Mouse (Mus musculus) hindbrain, embryonic 13.5 days (tissue): ENCODE data around the gene Ndufc2. TPM values are rescaled to one million over a fixed set of nuclear protein-coding genes. Genes with fewer than 3 reads are reported as not detected.

Experiments
- ATAC-seq: fragments of 200-750 bp; cut with Nextera tagmentation; 2 replicates; pipeline ENCODE4 v1.8.0; 2017; ENCODE audit warnings: moderate TSS enrichment; ENCODE audit not compliant: low FRiP score
- H3K27ac ChIP-seq: fragments of 300-500 bp; sonication (generic); 2 replicates; pipeline ENCODE4 v1.5.1; 2015; ENCODE audit warnings: inconsistent platforms, mild to moderate bottlenecking, moderate library complexity
- H3K27me3 ChIP-seq: fragments of 300-500 bp; sonication (generic); 2 replicates; pipeline ENCODE4 v1.6.1; 2015; ENCODE audit warnings: mild to moderate bottlenecking, inconsistent platforms
- H3K36me3 ChIP-seq: fragments of 300-500 bp; sonication (generic); 2 replicates; pipeline ENCODE4 v1.6.1; 2015; ENCODE audit warnings: mild to moderate bottlenecking, inconsistent platforms
- H3K4me1 ChIP-seq: fragments of 300-500 bp; sonication (generic); replicated peaks from 2 replicates; pipeline ENCODE4 v1.6.1; 2015; ENCODE audit warnings: inconsistent platforms
- H3K4me2 ChIP-seq: fragments of 300-500 bp; sonication (generic); 2 replicates; pipeline ENCODE4 v1.6.1; 2015; ENCODE audit warnings: inconsistent platforms, mild to moderate bottlenecking, moderate library complexity
- H3K4me3 ChIP-seq: fragments of 300-500 bp; sonication (generic); 2 replicates; pipeline ENCODE4 v1.5.1; 2015; ENCODE audit warnings: mild to moderate bottlenecking, inconsistent platforms
- H3K9ac ChIP-seq: fragments of 300-500 bp; sonication (generic); 2 replicates; pipeline ENCODE4 v1.6.1; 2015; ENCODE audit warnings: mild to moderate bottlenecking, inconsistent platforms
- H3K9me3 ChIP-seq: fragments of 300-500 bp; sonication (generic); 2 replicates; pipeline ENCODE4 v1.6.1; 2016; ENCODE audit warnings: inconsistent platforms
- WGBS: fragments of 180-500 bp; shearing (Covaris S2); methylation state at CpG from one replicate; pipeline ENCODE4 v1.1.7; 2015; 5-methylcytosine and 5-hydroxymethylcytosine counted together
- polyA plus RNA-seq: library from polyadenylated mRNA; unstranded; fragments of >200 nt; fragmentation: Nextera tagmentation; extraction: Ambion mirVana; gene quantifications from 2 replicates; pipeline ENCODE4 v1.2.1, GENCODE M21; 2015

The Ndufc2 gene
- polyA plus RNA-seq, 1 experiment from 2014 or later, result 471 TPM

GRCm38 (mm10) chr7:97365887-97366286 lies 33.9 kb upstream of the Ndufc2 start:
- H3K27ac ChIP-seq, result no peak overlapping the region
- 97% methylated on average over 1 of the region's 1 CpGs for WGBS

GRCm38 (mm10) chr7:97375101-97375500 lies 24.7 kb upstream of the Ndufc2 start:
- Histone ChIP-seq H3K4me3 (no peak overlapping the region), H3K27me3 (no peaks in the 10 kb centered on the region), H3K9me3 (no peaks in the 10 kb centered on the region), H3K36me3 (peaks cover 53% of the 10 kb centered on the region), H3K27ac (no peak overlapping the region), H3K4me1 (peaks cover 13% of the 10 kb centered on the region), H3K9ac (no peak overlapping the region), H3K4me2 (no peak overlapping the region)
- 98% methylated on average over 9 of the region's 9 CpGs for WGBS
- no peak for ATAC-seq

More at GRCm38 (mm10) chr7:97365887-97366286, 33.9 kb upstream of the Ndufc2 start:
- Histone ChIP-seq H3K4me2 (no peak overlapping the region), H3K4me1 (peaks cover 2% of the 10 kb centered on the region), H3K4me3 (no peak overlapping the region), H3K9me3 (no peaks in the 10 kb centered on the region), H3K36me3 (no peaks in the 10 kb centered on the region), H3K9ac (no peak overlapping the region), H3K27me3 (no peaks in the 10 kb centered on the region)
- ATAC-seq, result no peak

GRCm38 (mm10) chr7:97375906-97376305 lies 23.9 kb upstream of the Ndufc2 start:
- Histone ChIP-seq H3K4me2 (no peak overlapping the region), H3K36me3 (peaks cover 58% of the 10 kb centered on the region), H3K27me3 (no peaks in the 10 kb centered on the region), H3K9me3 (no peaks in the 10 kb centered on the region), H3K27ac (no peak overlapping the region), H3K9ac (no peak overlapping the region), H3K4me1 (peaks cover 11% of the 10 kb centered on the region), H3K4me3 (no peak overlapping the region)
- ATAC-seq, result no peak
- 76% methylated on average over 2 of the region's 2 CpGs for WGBS

- ATAC-seq, result no peak
- WGBS, result 95% methylated on average over 5 of the region's 5 CpGs
- no peak overlapping the region for H3K4me2 ChIP-seq
These were observed 20.5 kb upstream of the Ndufc2 start for GRCm38 (mm10) chr7:97379304-97379703.

GRCm38 (mm10) chr7:97380500-97381123 lies 19.2 kb upstream of the Ndufc2 start:
- H3K9ac ChIP-seq, result no peak overlapping the region
- WGBS, result 96% methylated on average over 5 of the region's 5 CpGs
- H3K27me3 ChIP-seq, result no peaks in the 10 kb centered on the region
- no peak overlapping the region for H3K27ac ChIP-seq
- no peak overlapping the region for H3K4me2 ChIP-seq
- ATAC-seq, result no peak
- peaks cover 85% of the 10 kb centered on the region for H3K36me3 ChIP-seq
- H3K9me3 ChIP-seq, result no peaks in the 10 kb centered on the region
- no peak overlapping the region for H3K4me3 ChIP-seq
- H3K4me1 ChIP-seq, result no peaks in the 10 kb centered on the region

More at GRCm38 (mm10) chr7:97379304-97379703, 20.5 kb upstream of the Ndufc2 start:
- Histone ChIP-seq H3K27me3 (no peaks in the 10 kb centered on the region), H3K4me3 (no peak overlapping the region), H3K4me1 (no peaks in the 10 kb centered on the region), H3K9me3 (no peaks in the 10 kb centered on the region), H3K36me3 (peaks cover 85% of the 10 kb centered on the region), H3K9ac (no peak overlapping the region), H3K27ac (no peak overlapping the region)

GRCm38 (mm10) chr7:97382661-97383060 lies 17.1 kb upstream of the Ndufc2 start:
- Histone ChIP-seq H3K4me3 (no peak overlapping the region), H3K4me2 (no peak overlapping the region), H3K27me3 (no peaks in the 10 kb centered on the region), H3K36me3 (peaks cover 82% of the 10 kb centered on the region), H3K4me1 (no peaks in the 10 kb centered on the region), H3K9me3 (no peaks in the 10 kb centered on the region), H3K9ac (no peak overlapping the region), H3K27ac (no peak overlapping the region)
- WGBS, result 96% methylated on average over 8 of the region's 8 CpGs
- no peak for ATAC-seq

- 89% methylated on average over 10 of the region's 10 CpGs for WGBS
- Histone ChIP-seq H3K4me1 (no peaks in the 10 kb centered on the region), H3K27me3 (no peaks in the 10 kb centered on the region), H3K4me2 (no peak overlapping the region), H3K27ac (no peak overlapping the region), H3K9me3 (no peaks in the 10 kb centered on the region), H3K4me3 (no peak overlapping the region), H3K36me3 (peaks cover 80% of the 10 kb centered on the region), H3K9ac (no peak overlapping the region)
- ATAC-seq, result no peak
These were observed 16.2 kb upstream of the Ndufc2 start for GRCm38 (mm10) chr7:97383496-97384132.

- no peaks in the 10 kb centered on the region for H3K9me3 ChIP-seq
- no peak for ATAC-seq
- 89% methylated on average over 7 of the region's 7 CpGs for WGBS
- peaks cover 74% of the 10 kb centered on the region for H3K36me3 ChIP-seq
- no peak overlapping the region for H3K4me3 ChIP-seq
- H3K4me2 ChIP-seq, result no peak overlapping the region
- H3K4me1 ChIP-seq, result 0 out of 2 replicates have a peak, but pooled peaks cover 2% of the 10 kb centered on the region
- H3K27ac ChIP-seq, result no peak overlapping the region
- H3K27me3 ChIP-seq, result no peaks in the 10 kb centered on the region
- no peak overlapping the region for H3K9ac ChIP-seq
These were observed 13.5 kb upstream of the Ndufc2 start for GRCm38 (mm10) chr7:97386106-97386805.

- 83% methylated on average over 5 of the region's 5 CpGs for WGBS
- peak overlapping the region; percentile 23; the same call in 1 of the 2 replicates for H3K27ac ChIP-seq
- H3K9ac ChIP-seq, result no peak overlapping the region
- H3K4me2 ChIP-seq, result no peak overlapping the region
- 0 out of 2 replicates have a peak, but pooled peaks cover 5% of the 10 kb centered on the region for H3K4me1 ChIP-seq
- no peak for ATAC-seq
- H3K4me3 ChIP-seq, result no peak overlapping the region
- no peaks in the 10 kb centered on the region for H3K27me3 ChIP-seq
- H3K36me3 ChIP-seq, result peaks cover 74% of the 10 kb centered on the region
- no peaks in the 10 kb centered on the region for H3K9me3 ChIP-seq
These were observed 12.9 kb upstream of the Ndufc2 start for GRCm38 (mm10) chr7:97386806-97387370.

GRCm38 (mm10) chr7:97387561-97388147 lies 12.1 kb upstream of the Ndufc2 start:
- Histone ChIP-seq H3K4me2 (no peak overlapping the region), H3K4me1 (0 out of 2 replicates have a peak, but pooled peaks cover 5% of the 10 kb centered on the region), H3K9me3 (no peaks in the 10 kb centered on the region), H3K27me3 (no peaks in the 10 kb centered on the region), H3K36me3 (peaks cover 74% of the 10 kb centered on the region), H3K4me3 (no peak overlapping the region), H3K27ac (no peak overlapping the region), H3K9ac (no peak overlapping the region)
- WGBS, result 94% methylated on average over 8 of the region's 8 CpGs
- ATAC-seq, result no peak

GRCm38 (mm10) chr7:97388541-97388940 lies 11.3 kb upstream of the Ndufc2 start:
- no peak for ATAC-seq
- H3K4me1 ChIP-seq, result 0 out of 2 replicates have a peak, but pooled peaks cover 5% of the 10 kb centered on the region
- no peak overlapping the region for H3K4me3 ChIP-seq
- no peaks in the 10 kb centered on the region for H3K9me3 ChIP-seq
- peaks cover 68% of the 10 kb centered on the region for H3K36me3 ChIP-seq
- H3K27ac ChIP-seq, result no peak overlapping the region
- no peak overlapping the region for H3K4me2 ChIP-seq
- H3K27me3 ChIP-seq, result no peaks in the 10 kb centered on the region
- no peak overlapping the region for H3K9ac ChIP-seq
- WGBS, result 95% methylated on average over 4 of the region's 4 CpGs
